In genomic region chr19:55414050-55414449, GRCm38 (mm10) we compare ENCODE assay signal across 9 mouse cellular contexts.
DNase-seq lines count a peak whose midpoint lies in the region; ATAC-seq and TF ChIP-seq lines count a peak whose summit lies in the region.
"Had no signal": no experiment of that assay in that cellular context is flagged by ENCODE, and none has a peak within 500 bp of the region (broad histone marks: within the 10 kb centered on the region; RNA-seq: fewer than 3 reads in every experiment).

No protein-coding gene starts in this region.

- H3K4me2 ChIP-seq in liver, postnatal 0 days (ENCODE audit: low read depth, low read length): no peak overlapping the region
- H3K4me2 ChIP-seq: limb, embryonic 12.5 days had no signal

- no peak overlapping the region for H3K27ac ChIP-seq in liver, postnatal 0 days (ENCODE audit: low read depth)
- H3K27ac ChIP-seq: limb, embryonic 12.5 days had no signal

- no peaks in the 10 kb centered on the region for H3K9me3 ChIP-seq in liver, postnatal 0 days (ENCODE audit: low read length)
- H3K9me3 ChIP-seq: limb, embryonic 12.5 days had no signal

- H3K27me3 ChIP-seq in liver, postnatal 0 days (ENCODE audit: insufficient read depth, low read length): no peaks in the 10 kb centered on the region
- H3K27me3 ChIP-seq: limb, embryonic 12.5 days had no signal

- H3K36me3 ChIP-seq in liver, postnatal 0 days (replicated peaks; ENCODE audit: insufficient read depth, low read length): no peaks in the 10 kb centered on the region; the same call in 1 of the 2 replicates
- H3K36me3 ChIP-seq: limb, embryonic 12.5 days had no signal

- H3K9ac ChIP-seq in liver, postnatal 0 days (replicated peaks): no peak overlapping the region
- H3K9ac ChIP-seq: limb, embryonic 12.5 days had no signal

- no peak for TF ChIP-seq EP300 in liver, postnatal 0 days (IDR thresholded peaks at IDR 0.05; ENCODE audit: low read depth)

- no peaks in the 10 kb centered on the region for H3K4me1 ChIP-seq in liver, postnatal 0 days (ENCODE audit: insufficient read depth)

- H3K4me3 ChIP-seq in liver, postnatal 0 days (ENCODE audit: low read depth, low read length): no peak overlapping the region
- H3K4me3 ChIP-seq: limb, embryonic 12.5 days had no signal

- intact Hi-C loops in heart, postnatal 36 days (cut with DNase I): loop anchor here (1.0 to 5.0 kb wide), 3 partner anchors 483 to 843 kb away; no protein-coding TSS in a partner anchor

- 0 out of 2 replicates have a peak, but pooled peaks have one; percentile 23 for ATAC-seq in liver, postnatal 0 days

- DNase-seq in adrenal gland, adult (ENCODE audit: inconsistent age in 2 of 2, low spot score in 1 of 2): peak; percentile 46 to 72
- no peak for DNase-seq in adrenal gland, postnatal 4 days (ENCODE audit: low spot score in 2 of 2)
- DNase-seq in ovary, postnatal 10 days (ENCODE audit: low spot score): peak; percentile 10
- no peak for DNase-seq in ovary, adult 18-20 months (ENCODE audit: low spot score)
- DNase-seq in embryo, embryonic 10 days (ENCODE audit: low spot score): peak; percentile 91
- peak; percentile 24 to 48 for DNase-seq in heart, postnatal 36 days
- peak; percentile 52 for DNase-seq in liver, postnatal 0 days
- peak; percentile 85 for DNase-seq in retina, embryonic 14.5 days (ENCODE audit: low spot score)

- peak; percentile 84 for TF ChIP-seq CTCF in liver, postnatal 0 days (IDR thresholded peaks at IDR 0.05; ENCODE audit: low read depth)

- WGBS in liver, postnatal 0 days (ENCODE audit: insufficient replicate concordance): 50% methylated on average over 8 of the region's 8 CpGs

Comparison
In these comparisons a context has a peak if more than half of its experiments do, and no peak if none do; other contexts are left out.
1. DNase-seq: peak in adrenal gland, adult (2 of 2), ovary, postnatal 10 days (single experiment), embryo, embryonic 10 days (single experiment), heart, postnatal 36 days (2 of 2), liver, postnatal 0 days (single experiment) and retina, embryonic 14.5 days (single experiment); none in adrenal gland, postnatal 4 days (0 of 2) and ovary, adult 18-20 months (single experiment).